Mouse (Mus musculus) spleen, adult 2 months (tissue): ENCODE measurements around the gene Cep57l1.

ENCODE experiments used
- CTCF ChIP-seq: fragments of 200-500 bp; IDR thresholded peaks from 2 replicates; pipeline ENCODE4 v1.5.1; 2011; ENCODE audit warnings: mild to moderate bottlenecking, inconsistent platforms; ENCODE audit not compliant: insufficient read depth, insufficient read length, insufficient replicate concordance; ENCODE audit errors: extremely low read depth
- POLR2A ChIP-seq: fragments of 200-500 bp; IDR thresholded peaks from 2 replicates; pipeline ENCODE4 v1.6.1; 2011; ENCODE audit warnings: low read depth, low read length, inconsistent platforms

DNA sequence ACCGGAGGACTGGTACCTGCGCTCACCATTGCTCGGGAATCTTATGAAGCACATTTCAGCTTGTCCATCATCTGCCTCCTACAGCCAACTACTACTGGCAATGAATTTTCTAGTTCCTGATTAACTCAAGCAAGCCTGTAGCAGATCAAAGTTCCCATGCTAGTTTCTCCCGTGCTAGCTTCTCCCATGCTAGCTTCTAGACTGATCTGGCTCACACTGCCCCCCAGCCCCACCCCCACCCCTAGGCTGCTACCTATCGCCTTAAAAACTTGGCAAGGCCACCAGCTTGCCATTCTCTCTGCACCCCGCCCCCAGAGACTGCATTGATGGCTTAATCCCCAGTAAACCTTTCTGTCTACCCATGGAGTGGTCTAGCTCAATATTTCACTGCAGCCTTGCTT lies 133.0 kb downstream of the Cep57l1 start:
- TF ChIP-seq CTCF (no peak), POLR2A (no peak)
